Mouse (Mus musculus) lung, adult 10 weeks (tissue): Measurements from ENCODE around the gene Ugt2b37. TPM values are rescaled to one million over a fixed set of nuclear protein-coding genes. Genes with fewer than 3 reads are reported as not detected.

Experiments
- polyA plus RNA-seq: library from polyadenylated mRNA; stranded (reverse); fragments of 350-450 nt; fragmentation: Illumina TruSeq; extraction: RNeasy Lipid Tissue Mini Kit (QIAGEN cat#74804); gene quantifications from one replicate; pipeline ENCODE4 v1.2.3, GENCODE M21; 2014; ENCODE audit warnings: low read depth, low replicate concordance; ENCODE audit not compliant: insufficient read depth

The Ugt2b37 gene
- not detected for polyA plus RNA-seq

GRCm38 (mm10) chr5:87254676-87255075 lies at the start of gene Ugt2b37:
Gene Ugt2b37, minus strand, starts transcription at chr5:87254804.

Other genes with a start within 250 kb of the Ugt2b37 start
- not detected for gene Ugt2b36, start 162.2 kb downstream of the Ugt2b37 start, polyA plus RNA-seq
- gene Ugt2b5, start 114.5 kb downstream of the Ugt2b37 start, polyA plus RNA-seq = 0.12 TPM
- not detected for gene Ugt2a3, start 82.4 kb upstream of the Ugt2b37 start, polyA plus RNA-seq
- gene Ugt2b38, start 169.4 kb upstream of the Ugt2b37 start, polyA plus RNA-seq = not detected
- gene Ugt2a2, start 227.5 kb upstream of the Ugt2b37 start, polyA plus RNA-seq = not detected
- not detected for gene Gm43638, start 232.0 kb upstream of the Ugt2b37 start, polyA plus RNA-seq
- gene Ugt2a1, start 236.1 kb upstream of the Ugt2b37 start, polyA plus RNA-seq = not detected